Mouse (Mus musculus) heart, embryonic 16.5 days (tissue): ENCODE results near the gene Rad52. TPM values are rescaled to one million over a fixed set of nuclear protein-coding genes. Genes with fewer than 3 reads are reported as not detected.

Experiments used
- polyA plus RNA-seq: library from polyadenylated mRNA; unstranded; fragments of >200 nt; fragmentation: Nextera tagmentation; extraction: Ambion mirVana; gene quantifications from 2 replicates; pipeline ENCODE4 v1.2.1, GENCODE M21; 2015

Gene Rad52
- polyA plus RNA-seq, 1 experiment from 2014 or later = 16.0 TPM

Other genes with a start within 250 kb of the Rad52 start
- 12.7 and 13.7 TPM in 2 replicates for gene Erc1, start 54.5 kb upstream of the Rad52 start, polyA plus RNA-seq
- 49.3 and 51.8 TPM in 2 replicates for gene Wnk1, start 136.0 kb downstream of the Rad52 start, polyA plus RNA-seq
- gene Ninj2, start 190.7 kb downstream of the Rad52 start, polyA plus RNA-seq = 0.25 TPM in 1 of 2 replicates, not detected in the other